Mouse (Mus musculus): ENCODE data around the gene Dnm1l. TPM values are rescaled to one million over a fixed set of nuclear protein-coding genes. Genes with fewer than 3 reads are reported as not detected.
"Not testable (repeated sequence)": the region's sequence is repeated elsewhere in the genome, so short reads cannot be mapped to it uniquely, and the experiment has no call there.

Gene Dnm1l
- 52.4 and 56.3 TPM in 2 replicates for polyA plus RNA-seq (2016; fragmentation: Nextera tagmentation; extraction: Ambion mirVana)

GRCm38 (mm10) chr16:16358481-16359100 is at the start of gene Dnm1l:
TSS of gene Dnm1l (minus strand) at chr16:16358959.
- peak within 1 kb of the TSS; percentile 86 for H3K4me3 ChIP-seq
- peak; percentile 89 for DNase-seq (ENCODE audit: low spot score)
- peaks cover 2% of the 10 kb centered on the region for H3K36me3 ChIP-seq
- peak within 1 kb of the TSS; percentile 94 for H3K27ac ChIP-seq
- H3K27me3 ChIP-seq (ENCODE audit: insufficient read depth, poor library complexity, severe bottlenecking): no peaks in the 10 kb centered on the region
- H3K4me1 ChIP-seq (replicated peaks): peaks cover 12% of the 10 kb centered on the region
- 0 out of 2 replicates have a peak, but pooled peaks cover under 1% of the 10 kb centered on the region for H3K9me3 ChIP-seq
- under 1% methylated on average over 55 of the region's 55 CpGs for WGBS

DNA sequence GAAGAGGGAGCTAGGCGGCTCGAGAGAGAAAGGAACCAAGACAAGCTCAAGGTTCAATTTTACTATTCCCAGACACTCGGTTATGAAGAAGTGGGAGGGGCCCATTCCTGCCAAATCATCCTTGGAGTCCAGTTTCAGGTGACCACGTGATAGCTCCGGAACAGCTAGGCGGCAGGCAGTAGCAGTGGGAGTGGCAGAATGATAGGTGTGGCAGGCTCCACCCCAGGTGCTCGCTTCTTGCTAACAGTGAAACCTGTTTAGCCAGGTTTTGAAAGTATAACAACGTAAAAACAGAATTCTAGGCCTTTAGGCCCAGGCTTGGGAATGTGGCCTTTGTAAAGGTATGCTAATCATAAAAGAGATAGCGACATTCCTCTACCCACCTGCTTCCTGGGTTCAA is 8.5 kb upstream of the Dnm1l start:
- DNase-seq (ENCODE audit: low spot score); H3K27ac ChIP-seq; H3K4me3 ChIP-seq; H3K27me3 ChIP-seq (ENCODE audit: insufficient read depth, poor library complexity, severe bottlenecking); H3K4me1 ChIP-seq (replicated peaks); H3K36me3 ChIP-seq; H3K9me3 ChIP-seq: not testable (repeated sequence)
- 68% methylated on average over 9 of the region's 9 CpGs for WGBS

- peak overlapping the region; percentile 86 for H3K4me3 ChIP-seq
- peaks cover 12% of the 10 kb centered on the region for H3K4me1 ChIP-seq (replicated peaks)
- 55% methylated on average over 9 of the region's 9 CpGs for WGBS
- peak overlapping the region; percentile 94 for H3K27ac ChIP-seq
- not testable (repeated sequence) for H3K36me3 ChIP-seq; H3K9me3 ChIP-seq; DNase-seq (ENCODE audit: low spot score); H3K27me3 ChIP-seq (ENCODE audit: insufficient read depth, poor library complexity, severe bottlenecking)
Measured at GRCm38 (mm10) chr16:16359101-16359482, 333 bp upstream of the Dnm1l start.

GRCm38 (mm10) chr16:16357908-16358307 is 851 bp downstream of the Dnm1l start:
- H3K9me3 ChIP-seq: peaks cover 7% of the 10 kb centered on the region; the same call in 1 of the 2 replicates
- peak overlapping the region; percentile 86 for H3K4me3 ChIP-seq
- no peaks in the 10 kb centered on the region for H3K27me3 ChIP-seq (ENCODE audit: insufficient read depth, poor library complexity, severe bottlenecking)
- DNase-seq (ENCODE audit: low spot score): peak; percentile 6
- H3K36me3 ChIP-seq: peaks cover 9% of the 10 kb centered on the region
- H3K4me1 ChIP-seq (replicated peaks): peaks cover 12% of the 10 kb centered on the region
- H3K27ac ChIP-seq: peak overlapping the region; percentile 94
- 11% methylated on average over 6 of the region's 6 CpGs for WGBS

DNA sequence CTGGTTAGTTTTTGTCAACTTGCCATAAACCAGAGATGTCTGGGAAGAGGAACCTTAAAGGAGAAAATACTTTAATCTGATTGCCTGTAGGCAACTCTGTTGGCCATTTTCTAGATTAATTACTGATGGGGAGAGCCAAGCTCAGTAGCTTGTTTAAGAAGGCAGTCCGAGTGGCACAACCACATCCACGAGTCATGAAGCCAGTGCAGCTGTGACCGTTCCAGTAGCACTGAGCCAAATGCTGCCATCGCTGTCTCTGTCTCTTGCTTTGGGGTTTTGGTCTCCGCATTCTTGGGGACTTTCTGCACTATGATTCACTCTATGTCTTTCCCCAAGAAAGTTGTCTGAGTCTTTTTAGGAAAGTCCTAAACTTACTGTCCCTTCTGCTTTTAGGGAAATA is 12.3 kb downstream of the Dnm1l start:
- 0 out of 2 replicates have a peak, but pooled peaks cover 2% of the 10 kb centered on the region for H3K9me3 ChIP-seq
- 93% methylated on average over 5 of the region's 5 CpGs for WGBS
- DNase-seq (ENCODE audit: low spot score): no peak
- no peak overlapping the region for H3K4me3 ChIP-seq
- no peaks in the 10 kb centered on the region for H3K4me1 ChIP-seq (replicated peaks)
- H3K27me3 ChIP-seq (ENCODE audit: insufficient read depth, poor library complexity, severe bottlenecking): no peaks in the 10 kb centered on the region
- peaks cover 30% of the 10 kb centered on the region for H3K36me3 ChIP-seq
- no peak overlapping the region for H3K27ac ChIP-seq

DNA sequence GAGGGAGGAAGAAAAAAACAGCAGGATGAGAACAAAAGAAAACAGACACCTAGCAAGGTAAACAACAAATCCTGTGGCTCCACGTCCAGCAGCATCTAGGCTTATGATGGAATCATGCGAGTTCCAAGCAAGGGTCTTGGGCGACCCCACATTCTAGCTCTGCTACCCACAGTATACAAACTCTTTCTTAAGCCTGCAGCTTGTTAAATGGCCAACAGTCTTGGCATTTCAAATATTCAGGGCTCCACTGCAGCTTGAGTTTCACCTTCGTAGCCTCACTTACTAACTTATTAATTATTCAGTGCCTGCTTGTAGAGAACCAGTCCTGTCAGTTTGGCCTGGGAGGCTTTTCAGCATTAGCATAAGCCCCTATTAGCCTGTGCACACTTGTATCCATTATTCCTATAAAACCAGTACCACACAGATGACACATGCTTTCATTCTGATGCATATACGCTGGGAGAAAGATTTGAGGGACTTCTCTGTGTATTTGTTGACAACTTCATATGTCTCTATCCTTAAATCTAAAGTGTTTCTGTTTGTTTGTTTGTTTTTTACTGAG is 32.9 kb downstream of the Dnm1l start:
- Histone ChIP-seq H3K9me3 (no peaks in the 10 kb centered on the region), H3K36me3 (peaks cover 77% of the 10 kb centered on the region), H3K27ac (no peak overlapping the region), H3K27me3 (ENCODE audit: insufficient read depth, poor library complexity, severe bottlenecking) (no peaks in the 10 kb centered on the region), H3K4me1 (replicated peaks) (no peaks in the 10 kb centered on the region), H3K4me3 (no peak overlapping the region)
- DNase-seq (ENCODE audit: low spot score): no peak
- WGBS: 83% methylated on average over 5 of the region's 5 CpGs

DNA sequence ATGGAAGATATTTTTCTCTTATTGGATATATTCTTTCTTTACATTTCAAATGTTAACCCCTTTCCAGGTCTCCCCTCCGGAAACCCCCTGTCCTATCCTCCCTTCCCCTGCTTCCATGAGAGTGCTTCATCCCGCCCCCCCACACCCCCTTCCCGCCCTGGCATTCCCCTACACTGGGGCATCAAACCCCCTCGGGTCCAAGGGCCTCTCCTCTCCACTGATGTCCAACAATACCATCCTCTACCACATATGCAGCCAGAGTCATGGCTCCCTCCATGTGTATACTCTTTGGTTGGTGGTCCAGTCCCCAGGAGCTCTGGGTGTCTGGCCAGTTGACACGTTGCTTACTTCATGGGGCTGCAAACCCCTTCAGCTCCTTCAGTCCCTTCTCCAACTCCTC is 47.4 kb downstream of the Dnm1l start:
- H3K4me1 ChIP-seq (replicated peaks): no peaks in the 10 kb centered on the region
- no peak overlapping the region for H3K4me3 ChIP-seq
- H3K27me3 ChIP-seq (ENCODE audit: insufficient read depth, poor library complexity, severe bottlenecking): no peaks in the 10 kb centered on the region
- no peak overlapping the region for H3K27ac ChIP-seq
- DNase-seq (ENCODE audit: low spot score): no peak
- peaks cover 93% of the 10 kb centered on the region for H3K36me3 ChIP-seq
- no peaks in the 10 kb centered on the region for H3K9me3 ChIP-seq
- 82% methylated on average over 5 of the region's 5 CpGs for WGBS

GRCm38 (mm10) chr16:16303888-16304287 is 54.9 kb downstream of the Dnm1l start:
- 22% methylated on average over 7 of the region's 7 CpGs for WGBS
- no peak for DNase-seq (ENCODE audit: low spot score)

DNA sequence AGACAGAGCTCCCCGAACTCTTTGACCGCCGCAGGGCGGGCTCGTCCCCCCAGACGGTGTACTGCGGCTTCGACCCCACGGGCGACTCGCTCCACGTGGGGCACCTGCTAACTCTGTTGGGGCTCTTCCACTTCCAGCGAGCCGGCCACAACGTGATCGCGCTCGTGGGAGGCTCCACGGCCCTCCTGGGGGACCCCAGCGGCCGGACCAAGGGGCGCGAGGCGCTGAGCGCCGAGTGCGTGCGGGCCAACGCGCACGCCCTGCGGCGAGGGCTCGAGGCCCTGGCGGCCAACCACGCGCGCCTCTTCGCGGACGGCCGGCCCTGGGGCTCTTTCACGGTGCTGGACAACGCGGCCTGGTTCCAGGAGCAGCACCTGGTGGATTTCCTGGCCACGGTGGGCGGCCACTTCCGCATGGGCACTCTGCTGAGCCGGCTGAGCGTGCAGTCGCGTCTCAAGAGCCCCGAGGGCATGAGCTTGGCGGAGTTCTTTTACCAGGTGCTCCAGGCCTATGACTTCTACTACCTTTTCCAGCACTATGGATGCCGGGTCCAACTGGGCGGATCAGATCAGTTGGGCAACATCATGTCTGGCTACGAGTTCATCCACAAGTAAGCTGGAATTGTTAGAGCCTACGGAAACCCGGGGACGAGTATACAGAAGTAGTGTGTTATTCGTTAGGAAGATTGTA is 55.5 kb downstream of the Dnm1l start:
- Histone ChIP-seq H3K4me1 (replicated peaks) (peaks cover 17% of the 10 kb centered on the region), H3K4me3 (peak overlapping the region; percentile 90), H3K9me3 (no peaks in the 10 kb centered on the region), H3K27ac (peak overlapping the region; percentile 96), H3K27me3 (ENCODE audit: insufficient read depth, poor library complexity, severe bottlenecking) (no peaks in the 10 kb centered on the region), H3K36me3 (peaks cover 26% of the 10 kb centered on the region)
- peak; percentile 62 for DNase-seq (ENCODE audit: low spot score)
- WGBS: under 1% methylated on average over 61 of the region's 61 CpGs

More at GRCm38 (mm10) chr16:16303888-16304287, 54.9 kb downstream of the Dnm1l start:
- H3K27ac ChIP-seq: peak overlapping the region; percentile 96
- peak overlapping the region; percentile 90 for H3K4me3 ChIP-seq
- H3K27me3 ChIP-seq (ENCODE audit: insufficient read depth, poor library complexity, severe bottlenecking): no peaks in the 10 kb centered on the region
- no peaks in the 10 kb centered on the region for H3K9me3 ChIP-seq
- H3K4me1 ChIP-seq (replicated peaks): peaks cover 17% of the 10 kb centered on the region
- peaks cover 32% of the 10 kb centered on the region for H3K36me3 ChIP-seq

GRCm38 (mm10) chr16:16302369-16303137 is 56.2 kb downstream of the Dnm1l start, which contains the start of gene Yars2:
TSS of gene Yars2 (plus strand) at chr16:16302965.
- H3K36me3 ChIP-seq: peaks cover 19% of the 10 kb centered on the region
- DNase-seq (ENCODE audit: low spot score): peak; percentile 91
- H3K4me1 ChIP-seq (replicated peaks): peaks cover 17% of the 10 kb centered on the region
- H3K9me3 ChIP-seq: no peaks in the 10 kb centered on the region
- H3K4me3 ChIP-seq: peak within 1 kb of the TSS; percentile 90
- H3K27me3 ChIP-seq (ENCODE audit: insufficient read depth, poor library complexity, severe bottlenecking): no peaks in the 10 kb centered on the region
- WGBS: under 1% methylated on average over 50 of the region's 50 CpGs
- H3K27ac ChIP-seq: peak within 1 kb of the TSS; percentile 96

DNA sequence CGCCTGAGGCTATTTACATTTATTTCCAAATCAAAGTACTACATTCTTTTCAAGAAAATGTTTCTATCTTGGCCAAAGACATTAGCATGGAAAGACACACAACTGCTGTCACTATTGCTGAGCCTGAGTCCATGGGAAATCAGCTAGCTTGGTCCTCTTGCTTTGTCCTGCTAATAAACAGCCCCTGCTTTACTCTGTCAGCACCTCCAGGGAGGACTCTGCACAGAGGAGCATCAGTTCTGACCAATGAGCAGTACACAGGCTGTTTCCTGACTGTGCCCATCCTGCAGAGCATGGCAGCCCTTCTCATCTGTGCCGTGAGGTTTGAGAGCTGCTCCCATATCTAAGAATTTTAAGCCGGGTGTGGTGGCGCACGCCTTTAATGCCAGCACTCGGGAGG is 85.0 kb downstream of the Dnm1l start:
- no peaks in the 10 kb centered on the region for H3K27me3 ChIP-seq (ENCODE audit: insufficient read depth, poor library complexity, severe bottlenecking)
- DNase-seq (ENCODE audit: low spot score): no peak
- H3K27ac ChIP-seq: no peak overlapping the region
- H3K4me1 ChIP-seq (replicated peaks): no peaks in the 10 kb centered on the region; the same call in 1 of the 2 replicates
- H3K9me3 ChIP-seq: no peaks in the 10 kb centered on the region
- no peaks in the 10 kb centered on the region for H3K36me3 ChIP-seq
- WGBS: 88% methylated on average over 6 of the region's 6 CpGs
- H3K4me3 ChIP-seq: no peak overlapping the region

- Histone ChIP-seq H3K4me3 (no peak overlapping the region), H3K27ac (no peak overlapping the region), H3K27me3 (ENCODE audit: insufficient read depth, poor library complexity, severe bottlenecking) (no peaks in the 10 kb centered on the region), H3K9me3 (no peaks in the 10 kb centered on the region), H3K36me3 (no peaks in the 10 kb centered on the region), H3K4me1 (replicated peaks) (no peaks in the 10 kb centered on the region; the same call in 1 of the 2 replicates)
- DNase-seq (ENCODE audit: low spot score): no peak
- WGBS: 61% methylated on average over 3 of the region's 3 CpGs
Measured at GRCm38 (mm10) chr16:16272978-16273377, 85.8 kb downstream of the Dnm1l start.
